Mouse (Mus musculus) spleen, adult 2 months (tissue): ENCODE measurements around the gene Pnldc1. TPM values are rescaled to one million over a fixed set of nuclear protein-coding genes. Genes with fewer than 3 reads are reported as not detected.
"Not testable (repeated sequence)": the region's sequence is repeated elsewhere in the genome, so short reads cannot be mapped to it uniquely, and the experiment has no call there.

Source experiments
- DNase-seq, 2 experiments: peaks; one replicate each; pipeline versions ENCODE4 v3.0.0 to v3.0.0-alpha.2; 2012 to 2021; ENCODE audit warnings: low spot score in 2 of 2, low read depth in 1 of 2
- H3K27ac ChIP-seq: fragments of 200-500 bp; 2 replicates; pipeline ENCODE4 v1.5.1; 2012; ENCODE audit warnings: low read length, inconsistent platforms; ENCODE audit not compliant: insufficient read depth
- H3K27me3 ChIP-seq: fragments of 200-500 bp; 2 replicates; pipeline ENCODE4 v1.6.1; 2012; ENCODE audit warnings: mild to moderate bottlenecking, moderate library complexity, low read length, inconsistent platforms; ENCODE audit not compliant: control insufficient read depth, insufficient read depth
- H3K36me3 ChIP-seq: fragments of 200-500 bp; 2 replicates; pipeline ENCODE4 v1.6.1; 2012; ENCODE audit warnings: mild to moderate bottlenecking, low read length, inconsistent platforms; ENCODE audit not compliant: control insufficient read depth, insufficient read depth
- H3K4me1 ChIP-seq: fragments of 200-500 bp; 2 replicates; pipeline ENCODE4 v1.6.1; 2011; ENCODE audit warnings: inconsistent platforms; ENCODE audit not compliant: control insufficient read depth, insufficient read depth, insufficient read length
- H3K4me3 ChIP-seq: fragments of 200-500 bp; 2 replicates; pipeline ENCODE4 v1.5.1; 2011; ENCODE audit warnings: mild to moderate bottlenecking, inconsistent platforms; ENCODE audit not compliant: insufficient read depth, insufficient read length; ENCODE audit errors: extremely low read depth
- CTCF ChIP-seq: fragments of 200-500 bp; IDR thresholded peaks from 2 replicates; pipeline ENCODE4 v1.5.1; 2011; ENCODE audit warnings: mild to moderate bottlenecking, inconsistent platforms; ENCODE audit not compliant: insufficient read depth, insufficient read length, insufficient replicate concordance; ENCODE audit errors: extremely low read depth
- POLR2A ChIP-seq: fragments of 200-500 bp; IDR thresholded peaks from 2 replicates; pipeline ENCODE4 v1.6.1; 2011; ENCODE audit warnings: low read depth, low read length, inconsistent platforms
- WGBS: fragments of 180-500 bp; shearing (Covaris S2); methylation state at CpG from one replicate; pipeline ENCODE4 v1.1.7; 2018; 5-methylcytosine and 5-hydroxymethylcytosine counted together
- polyA plus RNA-seq: library from polyadenylated mRNA; depleted of rRNA; stranded (reverse); fragments of >200 nt; gene quantifications from 2 replicates; pipeline ENCODE4 v1.2.3, GENCODE M21; 2012

Pnldc1 gene
- polyA plus RNA-seq, 1 experiment = 0.32 TPM

DNA sequence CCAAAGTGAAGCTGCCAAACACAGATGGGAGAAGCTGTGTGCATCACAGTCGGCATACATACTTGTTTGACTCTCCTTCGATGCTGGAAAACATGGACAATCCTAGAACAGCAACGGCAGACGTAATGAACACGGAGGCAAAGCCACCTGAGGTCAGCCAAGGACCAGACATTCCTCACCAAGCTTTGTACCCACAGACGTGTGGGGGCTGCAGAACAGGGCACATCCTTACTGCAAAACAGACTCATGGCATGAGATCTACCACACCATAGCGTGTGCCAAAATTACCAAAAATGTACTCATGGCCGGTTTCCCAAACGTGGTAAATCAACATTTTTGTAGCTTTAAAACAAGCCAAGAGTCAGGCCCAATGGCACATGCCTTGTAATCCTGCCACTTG, 3.6 kb downstream of the Pnldc1 start:
- H3K27ac ChIP-seq = no peak overlapping the region
- TF ChIP-seq POLR2A = no peak
- no peak for TF ChIP-seq CTCF
- H3K36me3 ChIP-seq = peaks cover 4% of the 10 kb centered on the region
- H3K27me3 ChIP-seq = no peaks in the 10 kb centered on the region
- WGBS = 97% methylated on average over 9 of the region's 9 CpGs
- H3K4me3 ChIP-seq = no peak overlapping the region
- H3K4me1 ChIP-seq = no peaks in the 10 kb centered on the region; the same call in 1 of the 2 replicates
- DNase-seq = no peak

- Histone ChIP-seq H3K27ac (no peak overlapping the region), H3K4me1 (no peaks in the 10 kb centered on the region; the same call in 1 of the 2 replicates), H3K4me3 (no peak overlapping the region), H3K27me3 (no peaks in the 10 kb centered on the region), H3K36me3 (peaks cover 2% of the 10 kb centered on the region; the same call in 1 of the 2 replicates)
- DNase-seq = no peak
- WGBS = 90% methylated on average over 4 of the region's 4 CpGs
- TF ChIP-seq POLR2A = no peak
- TF ChIP-seq CTCF = no peak
These were observed 4.2 kb downstream of the Pnldc1 start for GRCm38 (mm10) chr17:12905810-12906209.

GRCm38 (mm10) chr17:12904349-12904748, 5.7 kb downstream of the Pnldc1 start:
- TF ChIP-seq CTCF = no peak
- no peak for TF ChIP-seq POLR2A
- H3K36me3 ChIP-seq = no peaks in the 10 kb centered on the region
- H3K4me3 ChIP-seq = no peak overlapping the region
- no peaks in the 10 kb centered on the region for H3K4me1 ChIP-seq
- H3K27ac ChIP-seq = no peak overlapping the region
- no peak for DNase-seq
- 61% methylated on average over 1 of the region's 1 CpGs for WGBS
- H3K27me3 ChIP-seq = no peaks in the 10 kb centered on the region

DNA sequence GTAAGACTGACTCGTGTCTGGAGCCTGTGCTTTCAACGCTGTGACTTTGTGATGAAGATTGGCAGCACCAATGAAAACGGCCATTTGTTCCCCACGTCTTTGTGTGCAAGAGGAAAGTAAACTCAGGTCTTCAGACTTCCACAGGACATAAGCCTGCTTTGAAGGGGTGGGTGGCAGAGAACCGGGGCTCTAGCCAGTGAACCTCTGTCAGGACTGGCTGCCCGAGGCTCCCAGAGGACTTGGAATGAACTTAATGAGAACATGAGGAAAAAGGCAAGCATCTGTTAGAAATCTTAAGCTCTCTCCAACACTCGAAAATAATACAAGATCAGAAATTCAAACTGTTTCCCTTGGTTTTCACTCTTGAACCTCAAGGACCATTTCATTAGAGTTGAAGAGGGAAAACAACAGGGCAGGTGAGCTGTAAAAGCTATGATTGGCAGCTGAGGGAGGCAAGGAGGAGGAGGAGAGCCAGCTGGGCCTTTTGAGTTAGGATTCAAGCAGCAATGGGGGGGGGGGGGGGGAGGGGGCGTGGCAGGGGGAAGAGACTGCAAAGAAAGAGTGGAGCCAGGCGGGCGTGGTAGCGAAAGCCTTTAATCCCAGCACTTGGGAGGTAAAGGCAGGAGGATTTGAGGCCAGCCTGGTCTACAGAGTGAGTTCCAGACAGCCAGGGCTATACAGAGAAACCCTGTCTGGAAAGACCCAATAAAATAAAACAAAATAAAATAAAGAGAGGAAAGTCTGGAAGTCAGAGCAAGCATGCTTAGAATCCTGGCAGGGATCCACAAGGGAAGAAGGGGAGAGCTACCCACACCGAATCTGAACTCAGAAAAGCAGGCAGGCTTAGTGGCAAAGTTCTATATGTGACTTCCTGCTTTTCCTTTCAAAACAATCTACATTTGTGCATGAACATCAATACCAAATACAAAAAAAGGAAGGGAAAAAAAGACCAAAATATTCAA, 6.4 kb downstream of the Pnldc1 start:
- no peak for TF ChIP-seq CTCF

GRCm38 (mm10) chr17:12902291-12902690, 7.7 kb downstream of the Pnldc1 start:
- Histone ChIP-seq H3K27ac (no peak overlapping the region), H3K4me1 (no peaks in the 10 kb centered on the region), H3K36me3 (no peaks in the 10 kb centered on the region; the same call in 1 of the 2 replicates), H3K27me3 (no peaks in the 10 kb centered on the region), H3K4me3 (no peak overlapping the region)
- no peak for TF ChIP-seq POLR2A
- no peak for TF ChIP-seq CTCF
- DNase-seq = no peak
- WGBS = 93% methylated on average over 6 of the region's 6 CpGs

More for the DNA sequence above, 6.4 kb downstream of the Pnldc1 start:
- H3K4me1 ChIP-seq = no peaks in the 10 kb centered on the region
- H3K4me3 ChIP-seq = no peak overlapping the region
- no peaks in the 10 kb centered on the region; the same call in 1 of the 2 replicates for H3K36me3 ChIP-seq
- no peak for DNase-seq
- H3K27ac ChIP-seq = no peak overlapping the region
- 87% methylated on average over 11 of the region's 12 CpGs for WGBS
- H3K27me3 ChIP-seq = no peaks in the 10 kb centered on the region

- not testable (repeated sequence) for H3K4me3 ChIP-seq, H3K27me3 ChIP-seq, DNase-seq, H3K4me1 ChIP-seq, H3K27ac ChIP-seq, H3K36me3 ChIP-seq
- 85% methylated on average over 2 of the region's 2 CpGs for WGBS
These were observed 11.4 kb downstream of the Pnldc1 start for GRCm38 (mm10) chr17:12898607-12899006.

GRCm38 (mm10) chr17:12897674-12898073, 12.4 kb downstream of the Pnldc1 start:
- Histone ChIP-seq H3K27ac (no peak overlapping the region), H3K4me1 (no peaks in the 10 kb centered on the region), H3K36me3 (no peaks in the 10 kb centered on the region; the same call in 1 of the 2 replicates), H3K4me3 (no peak overlapping the region), H3K27me3 (no peaks in the 10 kb centered on the region)
- WGBS = 94% methylated on average over 5 of the region's 5 CpGs
- TF ChIP-seq POLR2A = no peak
- TF ChIP-seq CTCF = no peak
- DNase-seq = no peak
